ENCODE assay signal across 8 mouse cellular contexts in genomic region chr5:134555463-134556164, GRCm38 (mm10). TPM values are rescaled to one million over a fixed set of nuclear protein-coding genes. Genes with fewer than 3 reads are reported as not detected.
A peak's percentile ranks its signal among the peaks of the same experiment; 100 is the strongest.
DNase-seq lines count a peak whose midpoint lies in the region; ATAC-seq and TF ChIP-seq lines count a peak whose summit lies in the region.

No protein-coding gene starts in this region.

- DNase-seq in 416B (ENCODE audit: low read depth): peak; percentile 94
- DNase-seq in brain, adult 2 months (ENCODE audit: low read depth, low spot score): peak; percentile 80
- DNase-seq in frontal cortex, postnatal 14 days (ENCODE audit: low spot score in 2 of 2): peak; percentile 72 to 75
- peak; percentile 74 to 82 for DNase-seq in layer of hippocampus, adult 2 months (ENCODE audit: low spot score in 2 of 2)
- peak; percentile 84 for DNase-seq in right cerebral cortex, adult 2 months (ENCODE audit: low spot score in 2 of 2)

- H3K27ac ChIP-seq in layer of hippocampus, adult 2 months: peak overlapping the region; percentile 81
- H3K27ac ChIP-seq in lung, embryonic 15.5 days: peak overlapping the region; percentile 41

- H3K4me1 ChIP-seq in lung, embryonic 15.5 days: peaks cover 33% of the 10 kb centered on the region

- ATAC-seq in hematopoietic stem cell, adult 5-6 weeks (replicated peaks in 1 of 2; ENCODE audit: insufficient read depth in 1 of 2, low FRiP score in 2 of 2, low TSS enrichment in 1 of 2, low read depth in 1 of 2, poor library complexity in 2 of 2, severe bottlenecking in 2 of 2): peak; percentile 20 to 25; a peak in 1 of 4 replicates
- ATAC-seq in lung, embryonic 15.5 days (ENCODE audit: borderline replicate concordance, extremely low read depth, low FRiP score, low TSS enrichment): peak; percentile 15; the same call in 1 of the 2 replicates
- no peak for ATAC-seq in erythroid progenitor cell, adult 5-6 weeks (replicated peaks; ENCODE audit: low FRiP score, poor library complexity, severe bottlenecking)

- peak overlapping the region; percentile 39 for H3K4me2 ChIP-seq in lung, embryonic 15.5 days

- no peak overlapping the region for H3K9ac ChIP-seq in lung, embryonic 15.5 days

- H3K27me3 ChIP-seq in lung, embryonic 15.5 days: no peaks in the 10 kb centered on the region

- no peaks in the 10 kb centered on the region for H3K9me3 ChIP-seq in lung, embryonic 15.5 days

- H3K4me3 ChIP-seq in layer of hippocampus, adult 2 months: peak overlapping the region; percentile 17; the same call in 1 of the 2 replicates
- H3K4me3 ChIP-seq in lung, embryonic 15.5 days: no peak overlapping the region

- TF ChIP-seq CTCF in layer of hippocampus, adult 2 months (conservative IDR thresholded peaks at IDR 0.05): no peak

- no peaks in the 10 kb centered on the region for H3K36me3 ChIP-seq in lung, embryonic 15.5 days

- 7% methylated on average over 20 of the region's 20 CpGs for WGBS in lung, embryonic 15.5 days

RNA-seq across cellular contexts. Expression of gene Clip2, which starts 3.4 kb away (rescaled TPM):
- total RNA-seq in hematopoietic stem cell, adult 5-6 weeks (2017): 18.7 and 19.4 TPM in 2 replicates
- total RNA-seq in layer of hippocampus, adult 2 months (2021): 10 to 100 TPM; 90.0 to 99.3 TPM
- 4.6 TPM in 2 replicates for polyA plus RNA-seq in lung, embryonic 15.5 days (2015; fragmentation: Nextera tagmentation; extraction: Ambion mirVana)
- total RNA-seq in erythroid progenitor cell, adult 5-6 weeks (2015; ENCODE audit: low replicate concordance): 0.84 TPM in 1 of 2 replicates, not detected in the other
- total RNA-seq in erythroid progenitor cell, adult 5-6 weeks (2017; ENCODE audit: low replicate concordance): 0.68 and 0.77 TPM in 2 replicates

RNA-seq across cellular contexts. Expression of gene Syna, which starts 4.4 kb away (rescaled TPM):
- total RNA-seq in hematopoietic stem cell, adult 5-6 weeks (2017): not detected in 2 replicates
- 1 to 10 TPM; 5.4 to 6.8 TPM for total RNA-seq in layer of hippocampus, adult 2 months (2021)
- 0.19 and 0.33 TPM in 2 replicates for polyA plus RNA-seq in lung, embryonic 15.5 days (2015; fragmentation: Nextera tagmentation; extraction: Ambion mirVana)
- not detected in 2 replicates for total RNA-seq in erythroid progenitor cell, adult 5-6 weeks (2015; ENCODE audit: low replicate concordance)
- total RNA-seq in erythroid progenitor cell, adult 5-6 weeks (2017; ENCODE audit: low replicate concordance): not detected in 2 replicates

RNA-seq across cellular contexts. Expression of gene Rfc2, which starts 25.6 kb away (rescaled TPM):
- 131 and 189 TPM in 2 replicates for total RNA-seq in hematopoietic stem cell, adult 5-6 weeks (2017)
- total RNA-seq in layer of hippocampus, adult 2 months (2021): 10 to 100 TPM; 48.1 to 55.6 TPM
- 292 and 304 TPM in 2 replicates for polyA plus RNA-seq in lung, embryonic 15.5 days (2015; fragmentation: Nextera tagmentation; extraction: Ambion mirVana)
- 83.4 and 101 TPM in 2 replicates for total RNA-seq in erythroid progenitor cell, adult 5-6 weeks (2015; ENCODE audit: low replicate concordance)
- total RNA-seq in erythroid progenitor cell, adult 5-6 weeks (2017; ENCODE audit: low replicate concordance): 51.7 and 56.7 TPM in 2 replicates

RNA-seq across cellular contexts. Expression of gene Lat2, which starts 59.2 kb away (rescaled TPM):
- 61.8 and 106 TPM in 2 replicates for total RNA-seq in hematopoietic stem cell, adult 5-6 weeks (2017)
- total RNA-seq in layer of hippocampus, adult 2 months (2021): 1 to 10 TPM; 2.2 to 3.0 TPM
- polyA plus RNA-seq in lung, embryonic 15.5 days (2015; fragmentation: Nextera tagmentation; extraction: Ambion mirVana): 2.6 and 2.9 TPM in 2 replicates
- 4.2 and 9.4 TPM in 2 replicates for total RNA-seq in erythroid progenitor cell, adult 5-6 weeks (2015; ENCODE audit: low replicate concordance)
- total RNA-seq in erythroid progenitor cell, adult 5-6 weeks (2017; ENCODE audit: low replicate concordance): 4.0 and 14.3 TPM in 2 replicates

Comparison
In these comparisons a context has a peak if more than half of its experiments do, and no peak if none do; other contexts are left out.
1. RNA of gene Clip2, which starts 3.4 kb away (total RNA-seq): 90.0 to 99.3 TPM in layer of hippocampus, adult 2 months and 18.7 to 19.4 TPM in hematopoietic stem cell, adult 5-6 weeks; 0.68 to 0.84 TPM in erythroid progenitor cell, adult 5-6 weeks; every median in the first group is over 10 times any median in the second.
2. Peak in every context shown above with its lines, with median percentiles within 50 percentile points of each other: DNase-seq.